21 mouse cellular contexts compared by ENCODE assay signal in the genomic region with DNA sequence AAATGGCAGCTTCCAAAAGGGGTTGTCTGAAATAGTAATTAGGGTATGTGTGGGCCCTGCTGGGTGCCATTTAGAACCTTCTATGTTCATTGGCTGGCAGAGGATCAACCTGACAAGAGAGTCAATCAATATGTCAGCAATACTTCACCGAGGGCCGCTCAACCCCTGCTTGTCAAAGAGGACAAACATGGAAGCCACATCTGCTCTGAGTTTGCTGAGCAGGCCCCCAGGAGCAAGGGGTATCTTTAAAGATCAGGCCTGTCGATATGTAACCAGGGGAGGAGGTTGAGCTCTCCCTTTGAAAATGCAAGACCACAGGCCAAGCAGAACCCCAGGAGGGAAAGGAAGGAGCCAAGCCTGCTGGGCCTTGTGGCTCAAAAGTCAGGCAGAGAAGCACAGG.
"Had no signal": no experiment of that assay in that cellular context is flagged by ENCODE, and none has a peak within 500 bp of the region (broad histone marks: within the 10 kb centered on the region; RNA-seq: fewer than 3 reads in every experiment).

No protein-coding gene starts in this region.

- ATAC-seq: liver, postnatal 0 days; lung, postnatal 0 days had no signal

- H3K4me2 ChIP-seq: limb, embryonic 12.5 days; limb, embryonic 15.5 days; liver, embryonic 11.5 days; lung, embryonic 14.5 days had no signal

- H3K9ac ChIP-seq: limb, embryonic 12.5 days; limb, embryonic 15.5 days; liver, embryonic 14.5 days; liver, postnatal 0 days; lung, embryonic 14.5 days had no signal

- H3K27me3 ChIP-seq: limb, embryonic 15.5 days had no signal

- H3K27ac ChIP-seq: kidney, postnatal 0 days; layer of hippocampus, adult 2 months; left cerebral cortex, adult 2 months; limb, embryonic 12.5 days; limb, embryonic 15.5 days; liver, embryonic 14.5 days; macrophage; stomach, postnatal 0 days had no signal

- H3K36me3 ChIP-seq: limb, embryonic 12.5 days; limb, embryonic 15.5 days had no signal

- DNase-seq: kidney, adult 2 months; kidney, postnatal 25 days; layer of hippocampus, adult 9-11 months; liver, postnatal 0 days; lung, embryonic 14.5 days; right cerebral cortex, adult 18-20 months; right cerebral cortex, postnatal 14 days; right cerebral cortex, postnatal 4 days; thymus, adult 2 months; thymus, postnatal 14 days; thymus, postnatal 4 days had no signal

- H3K4me3 ChIP-seq: layer of hippocampus, adult 2 months; left cerebral cortex, adult 2 months; limb, embryonic 12.5 days; limb, embryonic 15.5 days had no signal

- H3K4me1 ChIP-seq: limb, embryonic 12.5 days had no signal

- H3K9me3 ChIP-seq: limb, embryonic 12.5 days; limb, embryonic 15.5 days had no signal
